Mouse (Mus musculus): ENCODE measurements around the gene Pde1c. TPM values are rescaled to one million over a fixed set of nuclear protein-coding genes. Genes with fewer than 3 reads are reported as not detected.

Gene Pde1c
- polyA plus RNA-seq, 1 experiment: 54.3 TPM

DNA sequence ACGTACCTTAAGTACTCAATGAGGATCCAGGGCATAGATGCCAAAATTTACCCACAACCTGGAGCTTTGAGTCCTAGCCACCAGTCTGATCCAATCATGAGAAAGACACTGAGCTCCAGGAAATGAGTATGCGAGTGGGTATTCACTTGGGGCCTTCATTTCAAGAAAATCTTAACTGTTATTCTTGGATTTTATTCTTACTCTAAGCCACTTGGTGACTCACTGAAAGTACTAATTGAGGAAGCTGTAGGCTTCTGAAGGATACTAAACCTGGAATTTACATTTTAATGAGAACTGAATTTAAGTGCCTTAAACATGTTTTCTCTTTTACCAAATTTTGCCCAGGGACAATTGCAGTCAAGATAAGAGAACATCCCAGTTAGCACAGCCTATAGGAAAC is 392.4 kb downstream of the Pde1c start:
- TF ChIP-seq CTCF (IDR thresholded peaks at IDR 0.05; ENCODE audit: control insufficient read depth, insufficient read depth, insufficient replicate concordance, low read depth, low read length) (no peak), POLR2A (IDR thresholded peaks at IDR 0.05; ENCODE audit: control insufficient read depth, low read depth, low read length) (no peak)
- Histone ChIP-seq H3K4me3 (ENCODE audit: control insufficient read depth, low read depth, low read length) (no peak overlapping the region), H3K27ac (ENCODE audit: control insufficient read depth, insufficient read depth, low read depth, low read length) (no peak overlapping the region), H3K27me3 (ENCODE audit: control insufficient read depth, insufficient read depth, low read length) (no peaks in the 10 kb centered on the region), H3K36me3 (ENCODE audit: control insufficient read depth, insufficient read depth, low read length) (no peaks in the 10 kb centered on the region; the same call in 1 of the 2 replicates), H3K4me1 (ENCODE audit: control insufficient read depth, insufficient read depth, low read length) (no peaks in the 10 kb centered on the region)

DNA sequence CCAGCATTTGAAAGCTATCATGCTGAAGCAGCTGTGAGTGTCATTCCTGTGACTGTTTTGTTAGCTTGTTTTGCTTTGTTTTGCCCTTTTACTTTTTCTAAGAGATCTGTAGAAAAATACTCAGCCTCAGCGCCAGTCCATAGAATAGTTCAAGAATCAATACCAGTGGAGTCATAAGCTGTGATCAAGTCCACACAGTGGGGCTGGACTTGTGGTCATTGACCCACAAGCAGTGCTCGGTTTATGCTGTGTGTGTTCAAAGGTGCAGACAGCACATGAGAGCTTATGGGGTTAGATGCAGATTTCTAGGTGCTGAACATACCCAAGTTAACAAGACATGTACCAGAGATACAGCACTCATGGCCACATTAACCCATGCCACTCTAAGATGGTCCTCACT is 396.7 kb downstream of the Pde1c start:
- no peak overlapping the region for H3K4me3 ChIP-seq (ENCODE audit: control insufficient read depth, low read depth, low read length)
- no peak overlapping the region for H3K27ac ChIP-seq (ENCODE audit: control insufficient read depth, insufficient read depth, low read depth, low read length)
- H3K4me1 ChIP-seq (ENCODE audit: control insufficient read depth, insufficient read depth, low read length): no peaks in the 10 kb centered on the region
- no peaks in the 10 kb centered on the region for H3K36me3 ChIP-seq (ENCODE audit: control insufficient read depth, insufficient read depth, low read length)
- H3K27me3 ChIP-seq (ENCODE audit: control insufficient read depth, insufficient read depth, low read length): no peaks in the 10 kb centered on the region
- no peak for TF ChIP-seq POLR2A (IDR thresholded peaks at IDR 0.05; ENCODE audit: control insufficient read depth, low read depth, low read length)
- no peak for TF ChIP-seq CTCF (IDR thresholded peaks at IDR 0.05; ENCODE audit: control insufficient read depth, insufficient read depth, insufficient replicate concordance, low read depth, low read length)

- H3K4me3 ChIP-seq (ENCODE audit: control insufficient read depth, low read depth, low read length): no peak overlapping the region
- TF ChIP-seq POLR2A (IDR thresholded peaks at IDR 0.05; ENCODE audit: control insufficient read depth, low read depth, low read length) (no peak), CTCF (IDR thresholded peaks at IDR 0.05; ENCODE audit: control insufficient read depth, insufficient read depth, insufficient replicate concordance, low read depth, low read length) (no peak)
- no peaks in the 10 kb centered on the region for H3K4me1 ChIP-seq (ENCODE audit: control insufficient read depth, insufficient read depth, low read length)
- H3K36me3 ChIP-seq (ENCODE audit: control insufficient read depth, insufficient read depth, low read length): no peaks in the 10 kb centered on the region
- no peak overlapping the region for H3K27ac ChIP-seq (ENCODE audit: control insufficient read depth, insufficient read depth, low read depth, low read length)
- no peaks in the 10 kb centered on the region for H3K27me3 ChIP-seq (ENCODE audit: control insufficient read depth, insufficient read depth, low read length)
These were observed 400.2 kb downstream of the Pde1c start for GRCm38 (mm10) chr6:56168736-56169135.

DNA sequence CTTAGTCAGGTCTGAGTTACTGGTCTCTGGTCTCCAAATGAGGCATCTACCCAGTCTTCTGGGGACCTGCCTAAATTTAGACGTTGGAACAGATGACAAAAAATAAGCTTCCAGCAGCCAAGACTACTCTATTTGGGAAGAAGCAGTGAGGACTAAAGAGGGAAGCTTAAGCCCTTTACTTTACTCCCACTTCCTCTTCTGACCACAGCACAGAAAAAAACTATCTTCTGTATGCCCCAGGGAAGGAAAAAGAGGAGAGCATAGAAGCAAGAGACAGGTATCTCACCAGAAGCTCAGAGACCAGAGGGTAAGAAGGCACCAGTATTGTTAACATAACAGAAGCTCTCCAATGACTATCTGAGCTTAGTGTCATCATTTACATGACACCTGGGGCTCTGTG is 410.7 kb downstream of the Pde1c start:
- no peaks in the 10 kb centered on the region for H3K36me3 ChIP-seq (ENCODE audit: control insufficient read depth, insufficient read depth, low read length)
- no peak overlapping the region for H3K4me3 ChIP-seq (ENCODE audit: control insufficient read depth, low read depth, low read length)
- no peak overlapping the region for H3K27ac ChIP-seq (ENCODE audit: control insufficient read depth, insufficient read depth, low read depth, low read length)
- H3K4me1 ChIP-seq (ENCODE audit: control insufficient read depth, insufficient read depth, low read length): no peaks in the 10 kb centered on the region
- H3K27me3 ChIP-seq (ENCODE audit: control insufficient read depth, insufficient read depth, low read length): no peaks in the 10 kb centered on the region
- TF ChIP-seq CTCF (IDR thresholded peaks at IDR 0.05; ENCODE audit: control insufficient read depth, insufficient read depth, insufficient replicate concordance, low read depth, low read length): no peak
- no peak for TF ChIP-seq POLR2A (IDR thresholded peaks at IDR 0.05; ENCODE audit: control insufficient read depth, low read depth, low read length)

- Histone ChIP-seq H3K4me1 (ENCODE audit: control insufficient read depth, insufficient read depth, low read length) (no peaks in the 10 kb centered on the region), H3K4me3 (ENCODE audit: control insufficient read depth, low read depth, low read length) (no peak overlapping the region), H3K27me3 (ENCODE audit: control insufficient read depth, insufficient read depth, low read length) (no peaks in the 10 kb centered on the region), H3K27ac (ENCODE audit: control insufficient read depth, insufficient read depth, low read depth, low read length) (no peak overlapping the region), H3K36me3 (ENCODE audit: control insufficient read depth, insufficient read depth, low read length) (no peaks in the 10 kb centered on the region)
- TF ChIP-seq POLR2A (IDR thresholded peaks at IDR 0.05; ENCODE audit: control insufficient read depth, low read depth, low read length): no peak
- no peak for TF ChIP-seq CTCF (IDR thresholded peaks at IDR 0.05; ENCODE audit: control insufficient read depth, insufficient read depth, insufficient replicate concordance, low read depth, low read length)
These were observed 412.1 kb downstream of the Pde1c start for GRCm38 (mm10) chr6:56156836-56157235.

GRCm38 (mm10) chr6:56130493-56131159 is 438.3 kb downstream of the Pde1c start:
- Histone ChIP-seq H3K36me3 (ENCODE audit: control insufficient read depth, insufficient read depth, low read length) (no peaks in the 10 kb centered on the region), H3K4me3 (ENCODE audit: control insufficient read depth, low read depth, low read length) (no peak overlapping the region), H3K27me3 (ENCODE audit: control insufficient read depth, insufficient read depth, low read length) (no peaks in the 10 kb centered on the region), H3K27ac (ENCODE audit: control insufficient read depth, insufficient read depth, low read depth, low read length) (no peak overlapping the region), H3K4me1 (ENCODE audit: control insufficient read depth, insufficient read depth, low read length) (no peaks in the 10 kb centered on the region)
- no peak for TF ChIP-seq POLR2A (IDR thresholded peaks at IDR 0.05; ENCODE audit: control insufficient read depth, low read depth, low read length)
- no peak for TF ChIP-seq CTCF (IDR thresholded peaks at IDR 0.05; ENCODE audit: control insufficient read depth, insufficient read depth, insufficient replicate concordance, low read depth, low read length)

GRCm38 (mm10) chr6:56099520-56100101 is 469.3 kb downstream of the Pde1c start:
- no peak overlapping the region for H3K4me3 ChIP-seq (ENCODE audit: control insufficient read depth, low read depth, low read length)
- no peaks in the 10 kb centered on the region for H3K27me3 ChIP-seq (ENCODE audit: control insufficient read depth, insufficient read depth, low read length)
- TF ChIP-seq POLR2A (IDR thresholded peaks at IDR 0.05; ENCODE audit: control insufficient read depth, low read depth, low read length) (no peak), CTCF (IDR thresholded peaks at IDR 0.05; ENCODE audit: control insufficient read depth, insufficient read depth, insufficient replicate concordance, low read depth, low read length) (no peak)
- H3K36me3 ChIP-seq (ENCODE audit: control insufficient read depth, insufficient read depth, low read length): no peaks in the 10 kb centered on the region
- H3K4me1 ChIP-seq (ENCODE audit: control insufficient read depth, insufficient read depth, low read length): no peaks in the 10 kb centered on the region
- H3K27ac ChIP-seq (ENCODE audit: control insufficient read depth, insufficient read depth, low read depth, low read length): no peak overlapping the region
